Mouse (Mus musculus) liver, embryonic 14.5 days (tissue): Measurements from ENCODE around the gene Pigq. TPM values are rescaled to one million over a fixed set of nuclear protein-coding genes. Genes with fewer than 3 reads are reported as not detected.
A peak's percentile ranks its signal among the peaks of the same experiment; 100 is the strongest.

Experiments
- ATAC-seq: fragments of 200-750 bp; cut with Nextera tagmentation; 2 replicates; pipeline ENCODE4 v1.8.0; 2017; ENCODE audit warnings: moderate number of reproducible peaks, mild to moderate bottlenecking, moderate library complexity; ENCODE audit not compliant: insufficient read depth
- DNase-seq, 3 experiments: peaks; one replicate each; pipeline ENCODE4 v3.0.0-alpha.2; 2012 to 2013; ENCODE audit warnings: low read depth in 3 of 3, low spot score in 3 of 3
- H3K27ac ChIP-seq: fragments of 300-500 bp; sonication (generic); 2 replicates; pipeline ENCODE4 v1.5.1; 2014; ENCODE audit warnings: moderate library complexity, mild to moderate bottlenecking, control low read depth, inconsistent platforms
- H3K27me3 ChIP-seq: fragments of 300-500 bp; sonication (generic); 2 replicates; pipeline ENCODE4 v1.6.1; 2014; ENCODE audit warnings: mild to moderate bottlenecking, low read length, moderate library complexity; ENCODE audit not compliant: control insufficient read depth, insufficient read depth
- H3K36me3 ChIP-seq: fragments of 300-500 bp; sonication (generic); replicated peaks from 2 replicates; pipeline ENCODE4 v1.6.1; 2014; ENCODE audit warnings: low read depth; ENCODE audit not compliant: control insufficient read depth, insufficient read depth
- H3K4me1 ChIP-seq, 2 experiments: fragments of 200-500 bp in 1 of 2; fragments of 300-500 bp in 1 of 2; sonication (generic) in 1 of 2; replicated peaks; 2 replicates each; pipeline ENCODE4 v1.6.1; 2012 to 2014; ENCODE audit warnings: antibody characterized with exemption in 1 of 2, inconsistent platforms in 1 of 2, low read length in 1 of 2; ENCODE audit not compliant: control insufficient read depth in 2 of 2, insufficient read depth in 2 of 2
- H3K4me2 ChIP-seq: fragments of 300-500 bp; sonication (generic); 2 replicates; pipeline ENCODE4 v1.6.1; 2014; ENCODE audit warnings: low read depth, mild to moderate bottlenecking, control low read depth, moderate library complexity
- H3K4me3 ChIP-seq, 2 experiments: fragments of 200-500 bp in 1 of 2; fragments of 300-500 bp in 1 of 2; sonication (generic) in 1 of 2; 2 replicates each; pipeline ENCODE4 v1.5.1; 2012 to 2014; ENCODE audit warnings: low read depth in 2 of 2, low read length in 2 of 2, mild to moderate bottlenecking in 2 of 2, control low read depth in 1 of 2, inconsistent platforms in 1 of 2, moderate library complexity in 1 of 2; ENCODE audit not compliant: insufficient read depth in 1 of 2
- H3K9ac ChIP-seq: fragments of 300-500 bp; sonication (generic); replicated peaks from 2 replicates; pipeline ENCODE4 v1.6.1; 2014; ENCODE audit warnings: mild to moderate bottlenecking, control low read depth, moderate library complexity
- H3K9me3 ChIP-seq: fragments of 300-500 bp; sonication (generic); 2 replicates; pipeline ENCODE4 v1.6.1; 2016; ENCODE audit warnings: low read length, mixed read lengths; ENCODE audit not compliant: control insufficient read depth
- CTCF ChIP-seq: IDR thresholded peaks from 2 replicates; pipeline ENCODE4 v1.5.1; 2016; ENCODE audit warnings: antibody characterized with exemption, low read depth, control low read depth
- EP300 ChIP-seq: IDR thresholded peaks from 2 replicates; pipeline ENCODE4 v1.6.1; 2016; ENCODE audit warnings: antibody characterized with exemption, low read depth
- WGBS: fragments of 180-500 bp; shearing (Covaris S2); extraction: QIAGEN DNeasy Blood & Tissue Kit; methylation state at CpG from one replicate; pipeline ENCODE4 v1.1.7; 2014; ENCODE audit not compliant: insufficient replicate concordance; 5-methylcytosine and 5-hydroxymethylcytosine counted together
- polyA plus RNA-seq, 2 experiments: library from polyadenylated mRNA; depleted of rRNA in 1 of 2; stranded (reverse) in 1 of 2; unstranded in 1 of 2; fragments of >200 nt; fragmentation: Nextera tagmentation in 1 of 2; extraction: Ambion mirVana in 1 of 2; gene quantifications; 2 replicates each; pipeline versions ENCODE4 v1.2.1 to v1.2.3; 2012 to 2014

The Pigq gene
- polyA plus RNA-seq, 2 experiments, result 170 to 270 TPM

DNA sequence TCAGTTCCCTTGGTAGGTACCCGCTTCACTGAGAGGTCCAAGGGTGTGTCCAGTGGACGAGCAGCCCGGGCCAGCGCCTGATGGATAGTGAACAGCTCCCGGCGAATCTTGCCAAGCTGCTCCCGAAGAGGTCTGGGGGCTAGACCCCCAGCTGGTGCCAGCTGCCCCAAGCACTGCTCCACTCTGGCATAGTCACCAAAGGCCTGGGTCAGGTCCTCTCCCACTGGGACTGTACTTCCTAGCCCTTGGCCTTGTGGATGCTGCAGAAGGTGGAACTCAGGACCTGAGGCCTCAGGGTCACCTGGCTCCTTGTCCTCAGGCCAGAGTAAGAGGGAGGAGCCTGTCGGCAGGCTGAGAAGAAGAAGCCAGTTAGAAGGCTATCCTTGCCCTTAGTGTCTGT, 2.2 kb upstream of the Pigq start:
- peak overlapping the region; percentile 99 for H3K27ac ChIP-seq
- peak overlapping the region; percentile 65 for H3K4me2 ChIP-seq
- H3K27me3 ChIP-seq, result peaks cover 23% of the 10 kb centered on the region
- H3K9me3 ChIP-seq, result no peaks in the 10 kb centered on the region
- no peak for ATAC-seq
- H3K36me3 ChIP-seq, result no peaks in the 10 kb centered on the region
- H3K9ac ChIP-seq, result peak overlapping the region; percentile 75
- WGBS, result 76% methylated on average over 8 of the region's 8 CpGs
- TF ChIP-seq CTCF (no peak), EP300 (no peak)
- H3K4me1 ChIP-seq, result peaks cover 55% of the 10 kb centered on the region in 2 experiments
- no peak for DNase-seq
- peak overlapping the region in 1 of 2 experiments; percentile 3; a peak in 1 of 4 replicates for H3K4me3 ChIP-seq

DNA sequence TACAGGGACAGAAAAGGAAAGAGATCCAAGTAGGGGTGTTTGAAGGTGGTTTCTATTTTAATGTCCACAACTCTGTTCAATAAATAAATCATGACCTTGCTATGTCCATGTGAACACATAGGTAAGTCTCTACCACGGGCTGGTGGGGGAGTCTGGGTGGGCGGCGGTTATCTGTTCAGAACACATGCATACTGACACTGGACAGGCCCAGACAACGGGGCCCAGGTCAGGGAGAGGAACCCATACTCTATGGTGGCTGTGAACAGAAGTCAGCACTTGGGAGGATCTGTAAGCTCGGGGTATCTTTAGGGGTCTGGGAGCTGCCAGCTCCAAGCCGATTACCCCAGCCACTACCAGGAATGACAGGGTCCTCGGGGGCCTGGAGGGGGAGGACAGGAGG, 1.6 kb upstream of the Pigq start:
- Histone ChIP-seq H3K4me1 (peaks cover 55% of the 10 kb centered on the region in 2 experiments), H3K36me3 (no peaks in the 10 kb centered on the region), H3K4me3 (no peak overlapping the region; a peak in 1 of 4 replicates), H3K9me3 (no peaks in the 10 kb centered on the region), H3K27ac (peak overlapping the region; percentile 99), H3K9ac (peak overlapping the region; percentile 75), H3K27me3 (peaks cover 18% of the 10 kb centered on the region), H3K4me2 (peak overlapping the region; percentile 65)
- peak; percentile 64 for TF ChIP-seq EP300
- no peak for TF ChIP-seq CTCF
- no peak for ATAC-seq
- peak in 1 of 3 experiments; percentile 50 for DNase-seq
- WGBS, result 33% methylated on average over 7 of the region's 7 CpGs

DNA sequence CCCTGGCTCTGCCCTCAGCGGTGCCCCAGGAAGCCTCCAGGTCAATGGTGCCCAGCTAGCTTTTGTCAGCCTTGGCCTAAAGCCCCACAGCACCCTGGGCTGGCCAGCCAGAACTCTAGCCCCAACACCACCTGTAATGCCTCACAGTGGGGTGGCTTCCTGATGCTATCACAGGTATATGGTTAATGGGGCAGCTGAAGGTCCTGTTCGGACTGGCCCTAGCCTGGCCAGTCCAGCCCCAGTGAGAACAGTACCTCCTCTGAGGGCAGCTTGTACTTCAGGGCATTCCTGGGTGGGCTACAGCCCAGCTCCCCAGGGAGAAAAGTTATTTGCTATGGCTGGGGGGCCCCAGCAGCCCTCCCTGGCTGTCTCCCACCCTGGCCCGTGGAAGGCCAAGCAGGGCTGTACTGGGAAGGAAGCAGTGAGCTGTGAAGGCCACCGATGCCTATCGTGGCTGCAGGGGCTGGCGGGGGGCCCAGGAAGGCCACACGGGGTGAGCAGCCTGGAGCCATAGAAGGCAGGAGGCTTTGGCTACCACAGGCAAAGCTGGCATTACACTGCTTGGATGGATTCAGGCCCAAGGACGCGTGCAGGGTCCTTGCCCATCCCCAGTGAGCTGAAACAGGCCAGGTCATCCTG, 900 bp upstream of the Pigq start:
- H3K4me2 ChIP-seq, result peak overlapping the region; percentile 88
- peak overlapping the region; percentile 99 for H3K27ac ChIP-seq
- H3K9ac ChIP-seq, result peak overlapping the region; percentile 75
- H3K27me3 ChIP-seq, result peaks cover 11% of the 10 kb centered on the region
- no peak for TF ChIP-seq EP300
- TF ChIP-seq CTCF, result no peak
- peaks cover 6% of the 10 kb centered on the region for H3K36me3 ChIP-seq
- ATAC-seq (no peak), DNase-seq (no peak)
- peaks cover 52 to 54% of the 10 kb centered on the region in 2 experiments for H3K4me1 ChIP-seq
- 78% methylated on average over 9 of the region's 9 CpGs for WGBS
- H3K4me3 ChIP-seq, result no peak overlapping the region
- H3K9me3 ChIP-seq, result no peaks in the 10 kb centered on the region

DNA sequence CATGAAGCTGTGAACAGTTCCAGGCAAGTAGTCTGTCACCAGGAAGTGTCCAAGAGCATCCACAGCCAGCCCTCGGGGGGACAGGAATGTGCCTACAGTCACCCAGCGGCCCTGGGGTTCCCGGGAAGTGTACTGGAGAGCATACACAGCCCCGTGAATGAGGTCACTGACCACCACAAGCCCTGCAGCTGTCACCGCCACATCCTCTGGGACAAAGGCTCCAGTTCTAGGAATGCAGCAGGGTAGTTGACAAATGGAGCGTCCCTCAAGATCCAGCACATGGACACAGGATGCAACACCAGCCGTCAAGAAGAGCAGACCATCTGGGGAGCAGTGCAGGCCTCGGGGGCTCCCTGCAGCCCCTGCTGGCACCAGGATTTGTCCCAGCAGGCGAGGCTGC, 967 bp downstream of the Pigq start:
- Histone ChIP-seq H3K36me3 (peaks cover 24% of the 10 kb centered on the region), H3K4me2 (peak overlapping the region; percentile 88), H3K9me3 (no peaks in the 10 kb centered on the region), H3K4me1 (peaks cover 63 to 66% of the 10 kb centered on the region in 2 experiments), H3K27me3 (no peaks in the 10 kb centered on the region), H3K4me3 (peak overlapping the region; percentile 82 to 95), H3K9ac (peak overlapping the region; percentile 87), H3K27ac (peak overlapping the region; percentile 99)
- DNase-seq (no peak), ATAC-seq (no peak)
- TF ChIP-seq CTCF (no peak), EP300 (no peak)
- 71% methylated on average over 9 of the region's 9 CpGs for WGBS

DNA sequence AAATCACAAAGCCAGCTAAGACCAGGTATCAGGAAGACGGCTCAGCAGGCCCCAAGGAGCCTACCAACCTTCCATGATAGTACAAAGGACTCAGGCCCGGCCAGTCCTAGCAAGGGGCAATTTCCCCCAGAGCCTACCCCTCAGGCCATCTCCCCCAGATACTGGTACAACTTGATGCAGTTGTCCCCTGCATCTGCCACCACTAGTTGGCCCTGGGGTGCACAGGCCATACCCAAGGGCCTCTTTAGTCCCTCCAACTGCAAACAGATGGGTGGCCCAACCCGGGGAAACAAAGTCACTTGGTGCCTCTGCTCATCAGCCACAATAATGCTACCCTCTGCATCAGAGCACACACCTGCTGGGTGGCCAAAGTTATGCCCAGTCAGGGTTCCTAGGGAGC, 1.5 kb downstream of the Pigq start:
- peak; percentile 68 for TF ChIP-seq CTCF
- no peak for TF ChIP-seq EP300
- 37% methylated on average over 3 of the region's 3 CpGs for WGBS
- Histone ChIP-seq H3K27me3 (no peaks in the 10 kb centered on the region), H3K27ac (peak overlapping the region; percentile 99), H3K9me3 (no peaks in the 10 kb centered on the region), H3K4me2 (peak overlapping the region; percentile 88), H3K4me1 (peaks cover 63 to 66% of the 10 kb centered on the region in 2 experiments), H3K4me3 (peak overlapping the region; percentile 82 to 95), H3K9ac (peak overlapping the region; percentile 87), H3K36me3 (peaks cover 30% of the 10 kb centered on the region)
- DNase-seq (no peak), ATAC-seq (peak; percentile 25)
